Mouse (Mus musculus) effector memory CD4-positive, alpha-beta T cell, adult 5 months (primary cell): ENCODE data around the gene 2310034G01Rik. TPM values are rescaled to one million over a fixed set of nuclear protein-coding genes. Genes with fewer than 3 reads are reported as not detected.

Experiments used
- polyA plus RNA-seq: library from polyadenylated mRNA; unstranded; fragments of 100-300 nt; shearing (Covaris generic); gene quantifications from one replicate; pipeline ENCODE4 v1.2.1, GENCODE M21; 2017

2310034G01Rik gene
- polyA plus RNA-seq, result not detected

GRCm38 (mm10) chr19:46350168-46350932 is at the start of gene 2310034G01Rik:
TSS of gene 2310034G01Rik (minus strand) at chr19:46350302.

GRCm38 (mm10) chr19:46396686-46397435 is 46.8 kb upstream of the 2310034G01Rik start, which contains the start of gene Sufu:
TSS of gene Sufu (plus strand) at chr19:46396896.

GRCm38 (mm10) chr19:46395109-46396009 is 45.3 kb upstream of the 2310034G01Rik start, which contains the start of gene Actr1a:
TSS of gene Actr1a (minus strand) at chr19:46395748.

GRCm38 (mm10) chr19:46338331-46338936 is 11.7 kb downstream of the 2310034G01Rik start, which contains the start of gene Cuedc2:
TSS of gene Cuedc2 (minus strand) at chr19:46338702.

GRCm38 (mm10) chr19:46328081-46329030 is 21.7 kb downstream of the 2310034G01Rik start, which contains the start of gene Fbxl15:
TSS of gene Fbxl15 (plus strand) at chr19:46328184.

GRCm38 (mm10) chr19:46326756-46327305 is 23.3 kb downstream of the 2310034G01Rik start, which contains the start of gene Psd:
TSS of gene Psd (minus strand) at chr19:46327156.

GRCm38 (mm10) chr19:46304216-46304841 is 45.8 kb downstream of the 2310034G01Rik start, which contains the start of gene Nfkb2:
TSS of gene Nfkb2 (plus strand) at chr19:46304320.

Other genes starting within 250 kb of the 2310034G01Rik start
- gene Elovl3, start 218.4 kb downstream of the 2310034G01Rik start, polyA plus RNA-seq, result not detected
- gene Pitx3, start 202.0 kb downstream of the 2310034G01Rik start, polyA plus RNA-seq, result not detected
- gene Gbf1, start 197.8 kb downstream of the 2310034G01Rik start, polyA plus RNA-seq, result 67.5 TPM
- gene Nfkb2, start 46.0 kb downstream of the 2310034G01Rik start, polyA plus RNA-seq, result 249 TPM
- gene Psd, start 23.1 kb downstream of the 2310034G01Rik start, polyA plus RNA-seq, result 8.8 TPM
- 10.5 TPM for gene Fbxl15, start 22.1 kb downstream of the 2310034G01Rik start, polyA plus RNA-seq
- 16.6 TPM for gene Cuedc2, start 11.6 kb downstream of the 2310034G01Rik start, polyA plus RNA-seq
- gene Mfsd13a, start 9.2 kb downstream of the 2310034G01Rik start, polyA plus RNA-seq, result 12.0 TPM
- 87.1 TPM for gene Actr1a, start 45.4 kb upstream of the 2310034G01Rik start, polyA plus RNA-seq
- 33.5 TPM for gene Sufu, start 46.6 kb upstream of the 2310034G01Rik start, polyA plus RNA-seq
- 80.2 TPM for gene Trim8, start 151.4 kb upstream of the 2310034G01Rik start, polyA plus RNA-seq
- gene Arl3, start 222.9 kb upstream of the 2310034G01Rik start, polyA plus RNA-seq, result 15.2 TPM
- 10.4 TPM for gene Sfxn2, start 223.1 kb upstream of the 2310034G01Rik start, polyA plus RNA-seq
- 71.2 TPM for gene Wbp1l, start 248.8 kb upstream of the 2310034G01Rik start, polyA plus RNA-seq